Mouse (Mus musculus) neural tube, embryonic 14.5 days (tissue): ENCODE measurements at regions not wholly inside any gene's neighbourhood (a gene's known extent, or its start where the extent isn't known, plus 50 kb on each side); places are given as distances from the start of the nearest gene placed in this dataset.

Experiments used
- ATAC-seq: fragments of 200-750 bp; cut with Nextera tagmentation; 2 replicates; pipeline ENCODE4 v1.8.0; 2017; ENCODE audit warnings: low read depth, mild to moderate bottlenecking, moderate TSS enrichment, moderate library complexity
- H3K27ac ChIP-seq: fragments of 300-500 bp; sonication (generic); 2 replicates; pipeline ENCODE4 v1.5.1; 2014; ENCODE audit warnings: low read depth, mild to moderate bottlenecking, control low read depth, low read length, moderate library complexity, mixed read lengths
- H3K27me3 ChIP-seq: fragments of 300-500 bp; sonication (generic); 2 replicates; pipeline ENCODE4 v1.6.1; 2014; ENCODE audit warnings: low read length; ENCODE audit not compliant: control insufficient read depth, insufficient read depth
- H3K36me3 ChIP-seq: fragments of 300-500 bp; sonication (generic); 2 replicates; pipeline ENCODE4 v1.6.1; 2014; ENCODE audit warnings: low read length, mixed read lengths; ENCODE audit not compliant: control insufficient read depth, insufficient read depth
- H3K4me1 ChIP-seq: fragments of 300-500 bp; sonication (generic); 2 replicates; pipeline ENCODE4 v1.6.1; 2014; ENCODE audit warnings: low read length; ENCODE audit not compliant: control insufficient read depth, insufficient read depth
- H3K4me2 ChIP-seq: fragments of 300-500 bp; sonication (generic); 2 replicates; pipeline ENCODE4 v1.6.1; 2014; ENCODE audit warnings: mild to moderate bottlenecking, low read depth, low read length, control low read depth
- H3K4me3 ChIP-seq: fragments of 300-500 bp; sonication (generic); 2 replicates; pipeline ENCODE4 v1.5.1; 2014; ENCODE audit warnings: low read depth, low read length, control low read depth, mixed read lengths
- H3K9ac ChIP-seq: fragments of 300-500 bp; sonication (generic); replicated peaks from 2 replicates; pipeline ENCODE4 v1.6.1; 2014; ENCODE audit warnings: low read depth, mild to moderate bottlenecking, control low read depth, low read length, mixed read lengths
- H3K9me3 ChIP-seq: fragments of 300-500 bp; sonication (generic); 2 replicates; pipeline ENCODE4 v1.6.1; 2016; ENCODE audit warnings: low read length; ENCODE audit not compliant: control insufficient read depth
- WGBS: fragments of 180-500 bp; shearing (Covaris S2); extraction: QIAGEN DNeasy Blood & Tissue Kit; methylation state at CpG from one replicate; pipeline ENCODE4 v1.1.7; 2014; 5-methylcytosine and 5-hydroxymethylcytosine counted together

- Histone ChIP-seq H3K27ac (no peak overlapping the region), H3K4me2 (no peak overlapping the region), H3K36me3 (no peaks in the 10 kb centered on the region), H3K27me3 (no peaks in the 10 kb centered on the region), H3K4me1 (no peaks in the 10 kb centered on the region), H3K9ac (no peak overlapping the region), H3K4me3 (no peak overlapping the region), H3K9me3 (no peaks in the 10 kb centered on the region)
- 75% methylated on average over 3 of the region's 3 CpGs for WGBS
- no peak for ATAC-seq
Measured at GRCm38 (mm10) chr1:52397460-52397859, 103.0 kb downstream of the Nab1 start.

GRCm38 (mm10) chr1:52392933-52393332, 107.5 kb downstream of the Nab1 start:
- no peaks in the 10 kb centered on the region for H3K9me3 ChIP-seq
- H3K27me3 ChIP-seq = no peaks in the 10 kb centered on the region
- no peak overlapping the region for H3K4me3 ChIP-seq
- ATAC-seq = no peak
- H3K36me3 ChIP-seq = no peaks in the 10 kb centered on the region
- H3K4me1 ChIP-seq = no peaks in the 10 kb centered on the region
- H3K27ac ChIP-seq = no peak overlapping the region
- H3K4me2 ChIP-seq = no peak overlapping the region
- no peak overlapping the region for H3K9ac ChIP-seq
- 52% methylated on average over 2 of the region's 2 CpGs for WGBS

- 84% methylated on average over 6 of the region's 6 CpGs for WGBS
- Histone ChIP-seq H3K9me3 (no peaks in the 10 kb centered on the region), H3K9ac (no peak overlapping the region), H3K4me2 (no peak overlapping the region), H3K36me3 (no peaks in the 10 kb centered on the region), H3K4me3 (no peak overlapping the region), H3K27me3 (no peaks in the 10 kb centered on the region), H3K27ac (no peak overlapping the region), H3K4me1 (no peaks in the 10 kb centered on the region)
- no peak for ATAC-seq
Measured at GRCm38 (mm10) chr1:52388836-52389235, 111.6 kb downstream of the Nab1 start.

- Histone ChIP-seq H3K27ac (no peak overlapping the region), H3K36me3 (no peaks in the 10 kb centered on the region), H3K9ac (no peak overlapping the region), H3K27me3 (no peaks in the 10 kb centered on the region), H3K9me3 (no peaks in the 10 kb centered on the region), H3K4me2 (no peak overlapping the region), H3K4me3 (no peak overlapping the region), H3K4me1 (no peaks in the 10 kb centered on the region)
- ATAC-seq = no peak
- 75% methylated on average over 6 of the region's 6 CpGs for WGBS
Measured at GRCm38 (mm10) chr1:52388118-52388517, 112.4 kb downstream of the Nab1 start.

GRCm38 (mm10) chr1:52387062-52387461, 113.4 kb downstream of the Nab1 start:
- ATAC-seq = no peak

GRCm38 (mm10) chr1:52375320-52375719, 125.2 kb downstream of the Nab1 start:
- no peaks in the 10 kb centered on the region for H3K4me1 ChIP-seq
- H3K9ac ChIP-seq = no peak overlapping the region
- H3K27ac ChIP-seq = no peak overlapping the region
- H3K4me2 ChIP-seq = no peak overlapping the region
- 85% methylated on average over 6 of the region's 6 CpGs for WGBS
- H3K9me3 ChIP-seq = no peaks in the 10 kb centered on the region
- no peaks in the 10 kb centered on the region for H3K36me3 ChIP-seq
- H3K4me3 ChIP-seq = no peak overlapping the region
- no peak for ATAC-seq
- no peaks in the 10 kb centered on the region for H3K27me3 ChIP-seq

More at GRCm38 (mm10) chr1:52387062-52387461, 113.4 kb downstream of the Nab1 start:
- Histone ChIP-seq H3K27me3 (no peaks in the 10 kb centered on the region), H3K9me3 (no peaks in the 10 kb centered on the region), H3K27ac (no peak overlapping the region), H3K4me2 (no peak overlapping the region), H3K36me3 (no peaks in the 10 kb centered on the region), H3K4me1 (no peaks in the 10 kb centered on the region), H3K4me3 (no peak overlapping the region), H3K9ac (no peak overlapping the region)
- WGBS = 88% methylated on average over 3 of the region's 3 CpGs

DNA sequence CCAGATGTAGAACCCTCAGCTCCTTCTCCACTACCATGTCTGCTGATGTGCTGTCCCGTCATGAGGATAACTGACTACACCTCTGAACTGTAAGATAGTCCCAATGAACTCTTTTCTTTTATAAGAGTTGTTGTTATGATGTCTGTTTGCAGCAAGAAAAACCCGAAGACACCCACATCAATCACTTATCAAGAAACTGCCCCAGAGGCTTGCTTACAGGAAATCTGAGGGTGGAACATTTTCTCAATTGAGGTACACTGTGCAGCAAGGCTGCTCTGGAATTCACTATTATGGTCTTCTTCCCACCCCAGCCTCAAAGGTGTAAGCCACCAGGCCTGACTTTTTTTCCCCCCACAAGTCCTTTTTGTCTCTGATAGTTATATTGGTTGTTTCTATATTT, 125.8 kb downstream of the Nab1 start:
- H3K27me3 ChIP-seq = no peaks in the 10 kb centered on the region
- no peak overlapping the region for H3K27ac ChIP-seq
- 91% methylated on average over 2 of the region's 2 CpGs for WGBS
- H3K9me3 ChIP-seq = no peaks in the 10 kb centered on the region
- no peak overlapping the region for H3K9ac ChIP-seq
- no peak for ATAC-seq
- no peak overlapping the region for H3K4me3 ChIP-seq
- no peaks in the 10 kb centered on the region for H3K36me3 ChIP-seq
- H3K4me1 ChIP-seq = no peaks in the 10 kb centered on the region
- no peak overlapping the region for H3K4me2 ChIP-seq

- no peak for ATAC-seq
- Histone ChIP-seq H3K27ac (no peak overlapping the region), H3K9me3 (no peaks in the 10 kb centered on the region), H3K9ac (no peak overlapping the region), H3K4me3 (no peak overlapping the region), H3K36me3 (no peaks in the 10 kb centered on the region), H3K4me1 (no peaks in the 10 kb centered on the region), H3K4me2 (no peak overlapping the region), H3K27me3 (no peaks in the 10 kb centered on the region)
- 83% methylated on average over 2 of the region's 2 CpGs for WGBS
Measured at GRCm38 (mm10) chr1:52373817-52374216, 126.7 kb downstream of the Nab1 start.

- Histone ChIP-seq H3K4me3 (no peak overlapping the region), H3K27ac (no peak overlapping the region), H3K9me3 (no peaks in the 10 kb centered on the region), H3K36me3 (no peaks in the 10 kb centered on the region), H3K4me2 (no peak overlapping the region), H3K9ac (no peak overlapping the region), H3K4me1 (no peaks in the 10 kb centered on the region), H3K27me3 (no peaks in the 10 kb centered on the region)
- no peak for ATAC-seq
- 84% methylated on average over 7 of the region's 7 CpGs for WGBS
Measured at GRCm38 (mm10) chr1:52366386-52366785, 133.4 kb upstream of the Gls start.

DNA sequence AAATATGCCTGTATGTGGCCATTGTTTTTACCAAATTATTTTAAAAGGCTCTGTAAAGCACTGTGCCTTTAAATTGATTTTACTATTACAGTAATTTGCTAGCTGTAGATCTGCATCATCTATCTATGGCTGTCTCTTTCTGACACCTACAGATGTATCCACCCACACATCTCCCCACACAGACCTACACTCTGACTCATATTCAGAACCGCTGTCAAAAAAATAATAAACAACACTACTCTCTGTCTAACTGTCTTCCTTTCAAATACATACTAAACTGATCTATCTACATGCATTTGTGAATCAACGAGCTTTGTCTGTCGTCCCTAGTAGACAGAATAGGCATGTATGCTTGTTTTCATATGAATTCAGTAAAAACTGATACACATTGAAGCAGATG, 130.6 kb upstream of the Gls start:
- Histone ChIP-seq H3K4me2 (no peak overlapping the region), H3K9me3 (no peaks in the 10 kb centered on the region), H3K27me3 (no peaks in the 10 kb centered on the region), H3K4me3 (no peak overlapping the region), H3K36me3 (no peaks in the 10 kb centered on the region), H3K9ac (no peak overlapping the region), H3K27ac (no peak overlapping the region), H3K4me1 (no peaks in the 10 kb centered on the region)
- 88% methylated on average over 3 of the region's 3 CpGs for WGBS
- ATAC-seq = no peak
